Mouse (Mus musculus): ENCODE measurements at regions not wholly inside any gene's neighbourhood (a gene's known extent, or its start where the extent isn't known, plus 50 kb on each side); places are given as distances from the start of the nearest gene placed in this dataset.
A peak's percentile ranks its signal among the peaks of the same experiment; 100 is the strongest.

DNA sequence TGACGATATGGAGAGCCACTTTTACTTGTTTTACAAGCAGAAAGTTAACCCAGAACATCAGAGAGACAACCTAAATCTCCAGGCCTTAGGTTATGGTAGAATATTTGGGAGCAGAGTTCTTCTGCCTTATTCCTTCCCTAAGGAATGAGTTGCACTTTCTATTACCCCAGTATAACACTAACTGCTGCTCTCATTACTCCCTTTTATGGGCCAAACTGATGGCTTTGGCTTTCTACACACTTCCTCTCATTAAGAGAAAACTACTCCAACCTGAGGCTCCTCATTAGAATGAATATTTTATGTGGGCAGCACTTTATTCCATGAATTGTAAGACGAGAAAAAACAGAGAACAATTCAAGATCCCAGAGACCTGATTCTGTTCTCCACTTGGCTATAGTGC, 289.0 kb upstream of the Tnc start:
- no peaks in the 10 kb centered on the region for H3K9me3 ChIP-seq
- 62% methylated on average over 2 of the region's 2 CpGs for WGBS
- no peak overlapping the region for H3K9ac ChIP-seq
- H3K4me3 ChIP-seq (replicated peaks): no peak overlapping the region
- no peak for ATAC-seq
- H3K36me3 ChIP-seq: no peaks in the 10 kb centered on the region
- H3K4me1 ChIP-seq (replicated peaks): no peaks in the 10 kb centered on the region
- H3K4me2 ChIP-seq (replicated peaks): no peak overlapping the region
- no peak overlapping the region for H3K27ac ChIP-seq
- H3K27me3 ChIP-seq (replicated peaks): no peaks in the 10 kb centered on the region

DNA sequence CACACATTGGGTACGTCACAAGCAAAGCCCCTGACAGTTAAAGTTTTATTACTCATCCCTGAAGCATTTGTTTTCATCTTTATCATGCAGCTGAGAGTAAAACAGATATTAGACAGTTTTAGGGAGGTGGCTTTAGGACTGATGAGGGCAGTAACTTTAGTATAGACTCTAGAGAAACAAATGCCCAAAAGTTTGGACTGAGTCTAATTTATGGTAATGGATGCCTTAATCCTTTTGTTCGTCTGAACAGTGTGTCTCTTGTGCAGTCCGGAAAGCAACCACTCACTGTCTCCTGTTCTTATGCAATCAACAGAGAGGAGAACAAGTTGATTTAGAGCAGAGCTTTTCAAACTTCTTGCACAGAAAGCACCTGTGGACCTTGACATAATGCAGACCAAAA, 283.4 kb upstream of the Tnc start:
- Histone ChIP-seq H3K27ac (no peak overlapping the region), H3K9me3 (no peaks in the 10 kb centered on the region), H3K27me3 (replicated peaks) (no peaks in the 10 kb centered on the region), H3K36me3 (no peaks in the 10 kb centered on the region), H3K4me3 (replicated peaks) (no peak overlapping the region), H3K4me2 (replicated peaks) (no peak overlapping the region), H3K4me1 (replicated peaks) (no peaks in the 10 kb centered on the region), H3K9ac (no peak overlapping the region)
- 29% methylated on average over 3 of the region's 3 CpGs for WGBS
- ATAC-seq: peak; percentile 23; the same call in 1 of the 2 replicates

DNA sequence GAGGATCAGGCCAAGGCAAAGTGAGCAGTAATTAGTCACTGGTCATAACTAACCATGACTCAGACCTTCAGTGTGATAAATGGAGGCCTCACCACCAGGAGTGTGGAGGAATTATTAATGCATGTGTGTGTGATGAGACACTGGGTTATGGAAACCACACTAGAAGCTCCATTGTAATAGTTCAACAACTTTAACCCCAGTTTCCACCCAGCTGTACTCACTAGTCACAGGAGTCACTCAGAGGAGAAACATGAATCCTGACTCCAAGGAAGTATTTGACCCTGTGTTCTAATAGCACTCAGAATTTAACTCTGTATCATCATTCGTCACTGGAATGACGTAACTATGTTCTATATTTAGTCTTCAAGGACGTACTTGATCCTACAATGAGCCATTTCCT, 277.6 kb upstream of the Tnc start:
- Histone ChIP-seq H3K27ac (no peak overlapping the region), H3K9me3 (no peaks in the 10 kb centered on the region), H3K9ac (no peak overlapping the region), H3K27me3 (replicated peaks) (no peaks in the 10 kb centered on the region), H3K4me1 (replicated peaks) (no peaks in the 10 kb centered on the region), H3K4me3 (replicated peaks) (no peak overlapping the region), H3K36me3 (no peaks in the 10 kb centered on the region), H3K4me2 (replicated peaks) (no peak overlapping the region)
- 39% methylated on average over 3 of the region's 3 CpGs for WGBS
- no peak for ATAC-seq

DNA sequence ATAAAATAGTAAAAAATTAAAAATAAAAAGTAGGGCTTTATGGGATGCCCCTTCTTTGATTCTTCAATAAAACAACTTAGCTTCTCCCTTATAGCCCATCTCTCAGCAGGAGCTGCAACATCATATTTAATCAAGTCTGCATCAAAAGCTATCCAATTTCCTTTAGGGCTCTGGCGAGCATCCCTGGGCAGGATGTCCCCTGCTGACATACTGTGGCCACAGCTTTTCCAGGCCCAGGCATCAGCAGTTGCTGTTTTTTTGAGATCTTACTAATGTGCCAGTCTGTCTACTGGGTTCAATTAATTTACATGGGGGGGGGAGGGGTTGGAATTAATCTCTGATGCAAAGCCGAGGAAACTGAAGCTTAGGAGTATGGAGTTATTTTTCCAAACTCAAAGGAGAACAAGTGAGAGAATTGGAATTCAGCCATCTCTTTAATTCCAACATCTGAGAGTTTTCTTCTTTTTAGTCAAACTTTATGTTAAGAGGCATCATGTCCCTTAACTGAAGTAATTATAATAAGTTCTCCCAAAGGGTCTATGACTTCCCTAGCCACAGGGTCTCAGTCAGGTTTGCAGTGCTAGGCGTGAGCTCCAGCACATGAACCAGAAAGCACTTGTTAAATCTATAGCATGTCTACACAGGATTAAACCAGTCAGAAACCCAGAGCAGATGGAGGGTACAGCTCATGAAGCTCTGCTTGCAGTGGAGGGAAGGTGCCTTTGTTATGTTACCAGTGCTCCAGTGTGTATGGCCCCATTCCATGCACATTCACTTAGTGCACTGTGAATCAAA, 269.9 kb upstream of the Tnc start:
- H3K4me3 ChIP-seq (replicated peaks): no peak overlapping the region
- no peak overlapping the region for H3K4me2 ChIP-seq (replicated peaks)
- H3K27ac ChIP-seq: no peak overlapping the region
- H3K36me3 ChIP-seq: no peaks in the 10 kb centered on the region
- H3K4me1 ChIP-seq (replicated peaks): no peaks in the 10 kb centered on the region
- H3K27me3 ChIP-seq (replicated peaks): no peaks in the 10 kb centered on the region
- ATAC-seq: no peak
- WGBS: 85% methylated on average over 3 of the region's 3 CpGs
- no peaks in the 10 kb centered on the region for H3K9me3 ChIP-seq
- no peak overlapping the region for H3K9ac ChIP-seq

DNA sequence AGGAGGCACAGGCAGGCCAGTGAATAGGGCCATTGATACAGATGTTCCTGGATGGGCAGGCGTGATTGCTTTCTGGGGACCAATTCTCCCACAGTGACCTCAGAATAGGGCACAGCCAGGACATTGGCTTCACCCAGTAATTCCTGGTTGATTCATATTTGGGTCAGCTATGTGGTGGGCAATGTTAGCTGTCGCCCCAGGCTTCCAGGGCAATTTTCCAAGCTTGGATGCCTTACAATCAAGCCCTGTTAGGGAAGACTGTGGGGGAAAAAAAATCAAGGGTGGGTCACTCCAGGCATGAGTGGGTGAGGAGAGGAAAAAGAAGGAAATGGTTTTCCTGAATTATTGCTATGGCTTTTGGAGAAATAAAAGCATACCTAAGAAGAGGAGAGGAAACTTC, 250.1 kb upstream of the Tnc start:
- no peak overlapping the region for H3K4me3 ChIP-seq (replicated peaks)
- no peaks in the 10 kb centered on the region for H3K4me1 ChIP-seq (replicated peaks)
- no peaks in the 10 kb centered on the region for H3K9me3 ChIP-seq
- no peak overlapping the region for H3K27ac ChIP-seq
- ATAC-seq: no peak
- no peak overlapping the region for H3K4me2 ChIP-seq (replicated peaks)
- H3K9ac ChIP-seq: no peak overlapping the region
- no peaks in the 10 kb centered on the region for H3K27me3 ChIP-seq (replicated peaks)
- 63% methylated on average over 2 of the region's 2 CpGs for WGBS
- H3K36me3 ChIP-seq: no peaks in the 10 kb centered on the region

DNA sequence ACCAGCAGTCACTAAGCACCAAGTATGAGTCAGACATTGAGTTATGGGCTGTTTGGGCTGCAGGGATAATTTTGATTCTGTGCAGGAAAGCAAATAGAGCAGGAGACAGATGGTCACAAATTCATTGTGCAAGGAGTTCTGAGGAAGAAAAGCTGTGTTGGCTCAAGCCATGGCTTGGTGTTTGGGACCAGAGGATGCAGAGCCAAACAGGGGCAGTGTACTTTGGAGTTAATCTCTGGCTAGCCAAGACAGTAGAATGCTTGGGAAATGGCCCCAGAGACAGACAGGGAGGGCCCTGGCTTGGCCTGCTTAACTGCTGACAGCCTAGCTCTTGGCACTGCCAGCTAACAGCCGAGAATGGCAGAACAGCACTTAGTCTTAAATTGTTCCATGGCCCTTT, 235.7 kb upstream of the Tnc start:
- no peaks in the 10 kb centered on the region for H3K9me3 ChIP-seq
- H3K36me3 ChIP-seq: no peaks in the 10 kb centered on the region
- ATAC-seq: no peak
- H3K27ac ChIP-seq: no peak overlapping the region
- no peaks in the 10 kb centered on the region for H3K4me1 ChIP-seq (replicated peaks)
- 56% methylated on average over 1 of the region's 1 CpGs for WGBS
- H3K27me3 ChIP-seq (replicated peaks): no peaks in the 10 kb centered on the region
- no peak overlapping the region for H3K4me2 ChIP-seq (replicated peaks)
- no peak overlapping the region for H3K9ac ChIP-seq
- no peak overlapping the region for H3K4me3 ChIP-seq (replicated peaks)

DNA sequence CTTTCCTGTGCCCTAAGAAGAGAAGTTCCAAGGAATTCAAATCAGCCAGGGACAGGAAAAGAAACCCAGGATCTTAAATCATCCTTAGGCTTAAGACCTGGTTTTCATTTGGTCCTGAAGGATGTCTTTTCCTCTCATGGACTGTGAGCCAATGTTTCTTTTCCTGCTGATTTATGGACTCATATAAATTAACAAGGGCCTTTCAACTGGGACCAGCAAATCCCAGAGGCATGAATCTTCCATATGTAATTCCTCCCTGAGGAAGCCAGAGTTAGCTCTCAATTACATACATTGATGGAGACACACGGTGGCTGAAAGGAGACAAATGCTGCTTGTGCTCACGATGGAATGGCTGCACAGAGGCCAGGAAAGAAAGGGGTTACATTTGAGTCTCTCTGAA, 230.2 kb upstream of the Tnc start:
- H3K27me3 ChIP-seq (replicated peaks): no peaks in the 10 kb centered on the region
- H3K4me1 ChIP-seq (replicated peaks): no peaks in the 10 kb centered on the region
- H3K9me3 ChIP-seq: no peaks in the 10 kb centered on the region
- no peak overlapping the region for H3K4me3 ChIP-seq (replicated peaks)
- H3K9ac ChIP-seq: no peak overlapping the region
- H3K4me2 ChIP-seq (replicated peaks): no peak overlapping the region
- ATAC-seq: no peak
- no peaks in the 10 kb centered on the region for H3K36me3 ChIP-seq
- no peak overlapping the region for H3K27ac ChIP-seq
- WGBS: 31% methylated on average over 2 of the region's 2 CpGs

DNA sequence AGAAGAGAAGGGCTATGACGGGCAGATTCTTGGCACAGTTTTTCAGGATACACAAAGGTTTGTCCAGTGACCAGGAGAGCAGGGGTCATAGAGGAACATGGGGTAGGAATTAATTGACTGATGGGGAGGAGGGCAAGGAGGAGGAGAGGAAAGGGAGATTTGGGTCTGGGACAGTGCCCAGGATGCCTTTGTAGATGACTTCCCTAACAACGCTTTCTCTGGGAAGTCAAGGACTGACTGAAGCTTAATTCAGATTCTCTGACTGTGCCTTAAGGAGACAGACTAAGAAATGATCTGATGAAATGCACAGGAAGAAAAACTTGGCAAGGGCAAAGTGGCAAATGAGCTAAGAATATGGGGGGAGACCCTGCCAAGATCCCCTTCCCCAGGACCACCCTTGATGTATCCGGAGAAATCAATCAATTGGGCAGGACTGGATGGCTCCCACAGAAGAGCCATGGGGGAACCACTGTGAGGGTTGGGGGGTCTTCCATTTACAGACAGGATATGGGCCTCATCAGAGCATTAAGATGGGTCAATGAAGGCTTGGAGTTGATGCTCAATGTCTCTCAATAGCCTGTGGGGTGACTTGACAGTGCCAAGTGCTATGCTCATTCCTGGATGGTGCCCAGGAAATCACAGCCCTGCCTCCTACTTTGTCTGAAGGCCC, 227.6 kb upstream of the Tnc start:
- ATAC-seq: no peak
- H3K9ac ChIP-seq: no peak overlapping the region
- no peaks in the 10 kb centered on the region for H3K9me3 ChIP-seq
- no peak overlapping the region for H3K4me3 ChIP-seq (replicated peaks)
- no peaks in the 10 kb centered on the region for H3K36me3 ChIP-seq
- 82% methylated on average over 3 of the region's 3 CpGs for WGBS
- H3K4me1 ChIP-seq (replicated peaks): no peaks in the 10 kb centered on the region
- no peak overlapping the region for H3K4me2 ChIP-seq (replicated peaks)
- H3K27ac ChIP-seq: no peak overlapping the region
- no peaks in the 10 kb centered on the region for H3K27me3 ChIP-seq (replicated peaks)

DNA sequence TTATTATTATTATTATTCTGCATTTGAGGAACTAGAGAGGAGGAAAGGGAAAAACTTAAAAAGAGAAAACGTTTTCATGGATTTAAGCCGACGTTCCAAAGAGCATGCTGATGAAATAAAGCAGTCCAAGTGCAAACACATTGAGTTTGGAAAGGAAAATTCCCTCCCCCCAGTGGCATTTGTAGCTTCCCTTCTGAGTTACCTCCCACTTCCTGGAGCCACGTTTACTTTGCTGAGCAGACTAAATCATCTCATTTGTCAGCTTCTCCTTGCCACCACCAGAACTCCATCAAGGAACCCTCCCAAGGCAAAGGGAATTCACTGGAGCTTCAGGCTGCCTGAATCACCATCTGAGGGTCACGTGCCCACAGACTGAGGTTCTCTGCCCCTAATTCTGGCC, 223.0 kb upstream of the Tnc start:
- Histone ChIP-seq H3K9me3 (no peaks in the 10 kb centered on the region), H3K4me3 (replicated peaks) (no peak overlapping the region), H3K9ac (no peak overlapping the region), H3K4me1 (replicated peaks) (no peaks in the 10 kb centered on the region), H3K27me3 (replicated peaks) (no peaks in the 10 kb centered on the region), H3K36me3 (no peaks in the 10 kb centered on the region), H3K27ac (no peak overlapping the region), H3K4me2 (replicated peaks) (no peak overlapping the region)
- ATAC-seq: no peak
- 30% methylated on average over 5 of the region's 5 CpGs for WGBS

DNA sequence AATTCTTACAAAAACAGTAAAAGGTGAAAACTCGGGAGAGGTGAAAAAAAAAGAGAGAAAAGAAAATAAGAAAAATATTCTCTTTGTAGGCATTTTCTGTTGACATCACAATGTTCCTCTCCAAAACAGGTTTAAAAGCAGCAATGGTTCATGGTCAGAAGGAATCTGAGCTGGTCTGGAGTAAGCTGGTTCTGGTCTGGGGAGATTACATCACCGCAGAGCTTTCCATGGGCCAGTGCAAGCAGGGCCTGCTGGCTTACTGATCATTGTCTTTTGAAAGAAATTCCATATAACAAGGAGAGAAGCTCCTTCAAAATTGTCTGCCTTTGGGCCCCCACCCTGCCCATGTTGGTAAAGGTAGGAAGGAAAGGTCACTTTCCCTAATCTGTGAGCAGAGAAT, 222.3 kb upstream of the Tnc start:
- Histone ChIP-seq H3K4me3 (replicated peaks) (no peak overlapping the region), H3K4me2 (replicated peaks) (no peak overlapping the region), H3K27ac (no peak overlapping the region), H3K36me3 (no peaks in the 10 kb centered on the region), H3K27me3 (replicated peaks) (no peaks in the 10 kb centered on the region), H3K9ac (no peak overlapping the region), H3K9me3 (no peaks in the 10 kb centered on the region), H3K4me1 (replicated peaks) (no peaks in the 10 kb centered on the region)
- ATAC-seq: no peak
- WGBS: 66% methylated on average over 2 of the region's 2 CpGs

DNA sequence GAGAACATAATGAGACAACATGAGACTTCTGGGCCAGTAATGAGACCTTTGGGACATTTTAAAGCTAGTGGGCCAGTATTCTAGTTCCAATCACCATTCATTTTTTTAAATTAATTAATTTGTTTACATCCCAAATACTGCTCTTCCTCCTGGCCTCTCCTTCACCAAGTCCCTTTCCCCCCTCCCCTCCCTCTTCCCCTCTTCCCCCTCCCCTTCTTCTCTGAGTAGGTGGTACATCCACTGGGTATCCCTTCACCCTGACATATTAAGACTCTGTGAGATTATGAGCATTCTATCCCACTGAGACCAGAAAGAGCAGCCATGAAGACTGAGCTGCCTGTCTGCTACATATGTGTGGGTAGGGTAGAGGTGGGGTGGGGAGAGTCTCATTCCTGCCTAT, 213.7 kb upstream of the Tnc start:
- H3K4me1 ChIP-seq (replicated peaks): no peaks in the 10 kb centered on the region
- no peak overlapping the region for H3K4me3 ChIP-seq (replicated peaks)
- H3K9ac ChIP-seq: no peak overlapping the region
- no peaks in the 10 kb centered on the region for H3K36me3 ChIP-seq
- ATAC-seq: no peak
- no peaks in the 10 kb centered on the region for H3K9me3 ChIP-seq
- H3K4me2 ChIP-seq (replicated peaks): no peak overlapping the region
- no peak overlapping the region for H3K27ac ChIP-seq
- no peaks in the 10 kb centered on the region for H3K27me3 ChIP-seq (replicated peaks)

DNA sequence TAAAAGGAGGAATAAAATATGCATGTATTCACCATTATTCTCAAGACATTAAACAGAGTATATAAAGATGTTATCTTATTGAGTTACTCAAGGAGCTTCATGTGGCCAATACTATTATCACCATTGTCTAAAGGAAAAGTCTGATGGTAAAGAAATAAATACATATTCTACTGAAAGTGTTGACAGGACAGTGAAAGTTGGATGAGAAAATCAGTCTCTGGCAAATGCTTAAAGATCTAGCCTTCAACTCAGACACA, 213.3 kb upstream of the Tnc start:
- Histone ChIP-seq H3K27me3 (replicated peaks) (no peaks in the 10 kb centered on the region), H3K4me1 (replicated peaks) (no peaks in the 10 kb centered on the region), H3K27ac (no peak overlapping the region), H3K9ac (no peak overlapping the region), H3K4me2 (replicated peaks) (no peak overlapping the region), H3K4me3 (replicated peaks) (no peak overlapping the region), H3K36me3 (no peaks in the 10 kb centered on the region), H3K9me3 (no peaks in the 10 kb centered on the region)
- ATAC-seq: no peak

DNA sequence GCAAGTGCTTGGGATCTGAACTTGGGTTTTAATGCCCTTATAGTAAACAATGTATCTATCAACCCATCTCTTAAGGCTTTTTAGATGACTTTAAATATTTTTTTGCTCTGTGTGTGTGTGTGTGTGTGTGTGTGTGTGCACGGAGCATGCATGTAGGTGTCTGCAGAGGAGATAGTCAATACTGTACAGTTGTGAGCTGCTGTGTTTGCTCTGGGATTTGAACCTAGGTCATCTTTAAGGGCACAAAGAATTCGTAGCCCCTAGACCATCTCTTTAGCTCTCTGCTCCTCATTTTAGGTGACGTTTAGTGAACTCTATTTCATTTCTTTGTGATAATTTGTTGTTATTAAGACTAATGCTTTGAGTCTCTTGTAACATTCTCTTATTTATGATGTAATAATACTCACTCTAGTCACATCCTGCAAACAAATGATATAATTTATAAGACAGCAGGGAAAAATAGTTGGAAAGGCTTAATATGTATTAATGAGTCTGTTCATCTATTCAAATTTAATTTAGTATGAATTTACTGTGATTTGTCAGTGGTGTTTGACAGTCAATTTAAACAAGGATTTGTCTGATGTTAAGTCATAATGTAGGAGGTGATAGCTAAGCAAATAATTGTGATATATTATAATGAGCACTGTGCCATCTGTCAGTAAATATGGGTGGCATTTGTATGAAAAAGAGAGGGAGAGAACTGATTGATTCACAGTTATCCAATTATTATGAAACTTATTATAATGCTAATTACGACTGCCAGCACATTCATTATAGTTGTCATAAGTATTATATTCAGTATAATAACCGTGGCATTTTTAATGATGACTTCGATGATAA, 212.8 kb upstream of the Tnc start:
- Histone ChIP-seq H3K4me2 (replicated peaks) (no peak overlapping the region), H3K9me3 (no peaks in the 10 kb centered on the region), H3K4me1 (replicated peaks) (no peaks in the 10 kb centered on the region), H3K27me3 (replicated peaks) (no peaks in the 10 kb centered on the region), H3K36me3 (no peaks in the 10 kb centered on the region), H3K27ac (no peak overlapping the region), H3K4me3 (replicated peaks) (no peak overlapping the region), H3K9ac (no peak overlapping the region)
- WGBS: 78% methylated on average over 6 of the region's 6 CpGs
- no peak for ATAC-seq
